Mouse (Mus musculus) kidney, adult 2 months (tissue): Measurements from ENCODE around the gene Clint1.

Source experiments
- CTCF ChIP-seq: fragments of 200-500 bp; conservative IDR thresholded peaks from 2 replicates; pipeline ENCODE4 v1.5.1; 2011; ENCODE audit warnings: low read depth, mild to moderate bottlenecking, control low read depth, low read length, moderate library complexity, mixed read lengths; ENCODE audit not compliant: insufficient read depth, insufficient read length
- POLR2A ChIP-seq: fragments of 200-500 bp; IDR thresholded peaks from one replicate; pipeline ENCODE4 v1.6.1; 2011; ENCODE audit warnings: low read depth, low read length, control low read depth

DNA sequence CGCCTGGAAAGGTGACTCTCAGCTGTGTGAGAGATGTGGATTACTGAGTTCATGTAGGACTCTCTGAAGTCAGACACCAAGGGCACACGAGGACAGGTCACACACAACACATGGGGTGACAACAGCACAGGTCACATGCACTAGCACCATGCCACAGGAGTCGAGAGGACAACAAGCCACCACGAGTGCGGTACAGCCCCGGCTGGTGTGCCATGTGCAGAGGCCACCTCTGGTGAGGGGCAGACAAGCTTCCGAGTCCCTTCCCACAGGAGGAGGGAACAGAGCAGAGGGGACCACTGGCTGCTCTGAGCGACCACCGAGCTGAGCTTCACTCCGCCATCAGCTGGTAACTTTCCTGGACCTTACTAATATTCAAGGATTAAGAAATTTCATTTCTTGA lies 80.9 kb downstream of the Clint1 start:
- TF ChIP-seq CTCF (no peak), POLR2A (no peak)
